Mouse (Mus musculus): ENCODE measurements around the gene 1700020N01Rik. TPM values are rescaled to one million over a fixed set of nuclear protein-coding genes. Genes with fewer than 3 reads are reported as not detected.

The 1700020N01Rik gene
- polyA plus RNA-seq, 1 experiment from 2014 or later, result not detected

DNA sequence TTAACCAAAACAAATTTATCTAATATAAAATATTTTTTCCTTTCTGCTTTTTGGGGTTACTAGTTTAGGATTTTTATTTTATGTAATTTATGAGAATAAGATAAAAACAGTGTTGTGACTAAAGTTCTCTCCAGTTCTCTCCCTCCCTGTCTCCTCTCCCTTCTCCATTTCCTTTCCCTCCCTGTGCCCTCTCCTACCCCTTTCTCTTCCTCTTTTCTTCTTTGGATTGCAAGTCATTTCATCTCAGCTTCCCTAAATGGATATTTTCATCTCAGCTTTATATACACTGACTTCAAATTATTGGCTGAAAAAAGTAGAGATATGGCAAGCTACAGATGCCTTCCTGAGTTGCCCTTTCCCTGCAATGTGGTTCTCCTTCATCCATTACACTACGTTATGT, 26.9 kb upstream of the 1700020N01Rik start:
- Histone ChIP-seq H3K9ac (no peak overlapping the region), H3K27ac (no peak overlapping the region), H3K27me3 (no peaks in the 10 kb centered on the region), H3K4me3 (no peak overlapping the region), H3K4me2 (replicated peaks) (no peak overlapping the region), H3K9me3 (replicated peaks) (no peaks in the 10 kb centered on the region), H3K36me3 (no peaks in the 10 kb centered on the region), H3K4me1 (no peaks in the 10 kb centered on the region)
- ATAC-seq (ENCODE audit: low FRiP score), result no peak
- WGBS, result 95% methylated on average over 1 of the region's 1 CpGs

DNA sequence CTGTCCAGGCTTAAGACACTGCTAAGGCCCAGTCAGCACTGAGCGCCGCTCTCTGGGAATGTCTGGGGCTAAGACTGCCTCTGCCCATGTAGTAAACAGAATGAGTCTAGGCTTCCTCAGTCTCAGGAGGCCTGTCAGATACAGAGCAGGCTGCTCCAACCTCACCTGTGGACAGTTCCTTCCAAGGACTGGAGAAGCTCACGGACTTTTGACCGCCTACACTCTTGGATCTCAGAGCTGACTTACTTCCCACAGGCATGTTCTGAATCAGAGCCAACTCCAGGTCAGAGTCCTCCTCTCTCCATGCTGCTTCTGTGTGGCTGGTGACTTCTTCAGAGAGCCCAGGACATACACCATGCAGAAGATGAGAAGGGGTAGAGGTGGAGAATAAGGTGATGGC, 21.3 kb upstream of the 1700020N01Rik start:
- no peak overlapping the region for H3K4me2 ChIP-seq (replicated peaks)
- WGBS, result 93% methylated on average over 4 of the region's 4 CpGs
- no peak overlapping the region for H3K4me3 ChIP-seq
- H3K9me3 ChIP-seq (replicated peaks), result no peaks in the 10 kb centered on the region
- H3K36me3 ChIP-seq, result no peaks in the 10 kb centered on the region
- no peak overlapping the region for H3K27ac ChIP-seq
- no peak for ATAC-seq (ENCODE audit: low FRiP score)
- no peaks in the 10 kb centered on the region for H3K27me3 ChIP-seq
- no peak overlapping the region for H3K9ac ChIP-seq
- no peaks in the 10 kb centered on the region for H3K4me1 ChIP-seq

DNA sequence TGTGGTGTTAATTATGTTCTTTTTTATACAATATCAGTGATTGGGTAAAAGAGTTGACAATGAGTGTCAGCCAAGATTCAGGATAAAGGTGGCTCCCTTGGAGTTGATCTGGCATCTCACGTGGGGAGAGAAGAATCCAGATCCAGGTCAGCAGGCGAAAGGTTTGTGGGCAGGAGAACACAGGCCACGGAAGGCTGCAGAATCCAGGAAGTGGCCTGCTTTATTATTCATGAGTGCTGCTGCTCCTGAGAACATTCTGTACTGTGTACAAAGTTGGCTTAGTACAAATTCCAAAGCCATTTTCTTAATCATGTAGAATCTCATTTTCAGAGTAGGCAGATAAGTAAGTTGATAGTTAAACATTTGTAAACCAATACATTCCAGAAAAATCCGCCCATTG, 19.2 kb upstream of the 1700020N01Rik start:
- H3K4me2 ChIP-seq (replicated peaks), result no peak overlapping the region
- H3K9me3 ChIP-seq (replicated peaks), result no peaks in the 10 kb centered on the region
- H3K9ac ChIP-seq, result no peak overlapping the region
- H3K4me1 ChIP-seq, result no peaks in the 10 kb centered on the region
- H3K4me3 ChIP-seq, result no peak overlapping the region
- no peaks in the 10 kb centered on the region for H3K27me3 ChIP-seq
- ATAC-seq (ENCODE audit: low FRiP score), result no peak
- H3K36me3 ChIP-seq, result no peaks in the 10 kb centered on the region
- no peak overlapping the region for H3K27ac ChIP-seq
- WGBS, result 69% methylated on average over 4 of the region's 4 CpGs

- H3K4me2 ChIP-seq (replicated peaks), result no peak overlapping the region
- ATAC-seq (ENCODE audit: low FRiP score), result no peak
- 81% methylated on average over 11 of the region's 11 CpGs for WGBS
- no peaks in the 10 kb centered on the region for H3K4me1 ChIP-seq
- H3K27me3 ChIP-seq, result no peaks in the 10 kb centered on the region
- H3K9ac ChIP-seq, result no peak overlapping the region
- H3K4me3 ChIP-seq, result no peak overlapping the region
- no peaks in the 10 kb centered on the region for H3K9me3 ChIP-seq (replicated peaks)
- no peak overlapping the region for H3K27ac ChIP-seq
- no peaks in the 10 kb centered on the region for H3K36me3 ChIP-seq
Observed at GRCm38 (mm10) chr10:21575806-21576378, 17.1 kb upstream of the 1700020N01Rik start.

DNA sequence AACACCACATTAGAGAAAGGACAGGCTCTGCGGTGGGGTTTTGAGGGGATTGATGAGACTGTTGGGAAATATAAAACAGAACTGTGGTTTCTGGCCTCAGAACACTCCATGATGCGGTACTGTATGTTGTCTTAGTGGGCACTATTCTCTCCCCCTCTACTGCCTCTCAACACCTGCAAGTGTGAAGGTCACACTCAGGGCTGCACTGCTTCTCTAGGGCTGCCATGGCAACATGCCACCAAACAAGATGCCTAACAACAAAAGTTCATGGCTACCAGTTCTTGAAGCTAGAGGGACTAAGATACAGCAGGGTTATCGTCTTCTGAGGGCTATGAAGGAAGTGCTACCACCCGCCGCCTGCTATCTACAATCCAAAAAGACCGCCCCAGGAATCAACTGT, 15.1 kb upstream of the 1700020N01Rik start:
- no peak overlapping the region for H3K9ac ChIP-seq
- no peaks in the 10 kb centered on the region for H3K27me3 ChIP-seq
- no peak overlapping the region for H3K4me2 ChIP-seq (replicated peaks)
- ATAC-seq (ENCODE audit: low FRiP score), result no peak
- no peaks in the 10 kb centered on the region for H3K4me1 ChIP-seq
- H3K36me3 ChIP-seq, result no peaks in the 10 kb centered on the region
- H3K4me3 ChIP-seq, result no peak overlapping the region
- no peak overlapping the region for H3K27ac ChIP-seq
- no peaks in the 10 kb centered on the region for H3K9me3 ChIP-seq (replicated peaks)
- 87% methylated on average over 6 of the region's 6 CpGs for WGBS

DNA sequence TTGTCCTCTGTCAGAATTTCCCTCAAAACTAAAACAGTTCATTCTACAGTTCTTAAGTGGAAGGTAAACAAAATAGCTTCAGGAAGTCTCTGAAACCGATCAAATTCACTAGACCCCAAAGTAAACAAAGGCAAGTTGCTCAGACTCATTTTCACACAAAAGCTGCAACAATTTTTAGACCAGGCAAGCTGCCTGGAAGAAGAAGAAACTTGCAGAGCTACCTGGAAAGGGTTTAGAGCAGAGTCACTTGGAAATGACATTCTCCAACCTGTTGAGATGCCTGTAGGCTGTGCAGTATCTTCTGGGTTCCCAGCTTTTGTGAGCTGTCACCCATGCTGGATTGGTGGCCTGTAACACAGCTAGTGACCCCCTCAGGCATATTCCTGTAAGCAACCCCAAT, 11.4 kb upstream of the 1700020N01Rik start:
- ATAC-seq (ENCODE audit: low FRiP score), result no peak
- no peaks in the 10 kb centered on the region for H3K9me3 ChIP-seq (replicated peaks)
- H3K27ac ChIP-seq, result no peak overlapping the region
- no peak overlapping the region for H3K4me2 ChIP-seq (replicated peaks)
- no peaks in the 10 kb centered on the region for H3K36me3 ChIP-seq
- no peak overlapping the region for H3K9ac ChIP-seq
- WGBS, result 82% methylated on average over 1 of the region's 1 CpGs
- H3K27me3 ChIP-seq, result no peaks in the 10 kb centered on the region
- H3K4me1 ChIP-seq, result no peaks in the 10 kb centered on the region
- H3K4me3 ChIP-seq, result no peak overlapping the region

DNA sequence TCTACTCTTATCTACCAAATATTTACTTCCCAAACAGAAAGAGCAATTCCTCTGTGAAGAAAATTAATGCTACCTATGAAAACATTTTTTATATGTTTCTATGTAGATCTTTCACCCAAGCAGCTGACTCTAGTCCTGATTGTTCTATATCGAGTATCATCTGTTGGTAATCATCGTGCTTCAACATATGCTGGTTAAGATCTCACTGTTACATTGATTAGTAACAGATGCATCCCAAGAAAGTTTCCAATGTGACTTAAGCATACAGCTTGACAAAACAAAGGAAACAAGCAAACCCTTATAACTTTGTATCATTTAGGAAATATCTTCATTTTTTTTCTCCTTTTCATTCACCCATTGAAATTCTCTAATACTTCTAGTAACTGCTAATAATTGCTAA, 5.9 kb upstream of the 1700020N01Rik start:
- Histone ChIP-seq H3K4me3 (no peak overlapping the region), H3K9ac (no peak overlapping the region), H3K27ac (no peak overlapping the region), H3K4me1 (no peaks in the 10 kb centered on the region), H3K9me3 (replicated peaks) (no peaks in the 10 kb centered on the region), H3K4me2 (replicated peaks) (no peak overlapping the region), H3K36me3 (no peaks in the 10 kb centered on the region), H3K27me3 (no peaks in the 10 kb centered on the region)
- 74% methylated on average over 2 of the region's 2 CpGs for WGBS
- no peak for ATAC-seq (ENCODE audit: low FRiP score)

- Histone ChIP-seq H3K27me3 (no peaks in the 10 kb centered on the region), H3K9me3 (replicated peaks) (no peaks in the 10 kb centered on the region), H3K4me3 (no peak overlapping the region), H3K36me3 (no peaks in the 10 kb centered on the region), H3K9ac (no peak overlapping the region), H3K4me2 (replicated peaks) (no peak overlapping the region), H3K27ac (no peak overlapping the region), H3K4me1 (no peaks in the 10 kb centered on the region)
- no peak for ATAC-seq (ENCODE audit: low FRiP score)
- 87% methylated on average over 4 of the region's 4 CpGs for WGBS
Observed at GRCm38 (mm10) chr10:21588007-21588852, 4.7 kb upstream of the 1700020N01Rik start.

DNA sequence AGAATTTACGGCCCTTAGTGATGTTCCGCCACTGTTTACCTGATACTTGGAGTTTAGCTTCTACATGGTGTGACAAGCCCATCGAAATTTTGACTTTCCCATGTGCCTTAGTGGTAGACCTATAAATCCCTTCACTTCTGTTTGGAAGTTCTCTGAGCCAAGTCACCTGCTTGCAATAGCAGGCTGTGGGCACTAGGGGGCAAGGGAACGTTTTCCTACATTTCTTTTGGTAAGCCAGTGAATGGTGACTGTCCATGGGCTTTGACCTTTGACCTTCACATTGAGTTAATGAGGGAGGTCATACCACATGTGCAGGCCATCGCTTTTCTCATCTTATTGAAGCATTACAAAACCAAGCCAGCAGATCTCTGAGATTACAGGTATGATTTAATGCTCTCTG, 8.0 kb downstream of the 1700020N01Rik start:
- H3K4me2 ChIP-seq (replicated peaks), result no peak overlapping the region
- H3K36me3 ChIP-seq, result no peaks in the 10 kb centered on the region
- 49% methylated on average over 5 of the region's 5 CpGs for WGBS
- ATAC-seq (ENCODE audit: low FRiP score), result no peak
- no peak overlapping the region for H3K9ac ChIP-seq
- 0 out of 2 replicates have a peak, but pooled peaks cover 6% of the 10 kb centered on the region for H3K4me1 ChIP-seq
- H3K27me3 ChIP-seq, result no peaks in the 10 kb centered on the region
- no peak overlapping the region for H3K4me3 ChIP-seq
- H3K9me3 ChIP-seq (replicated peaks), result no peaks in the 10 kb centered on the region
- H3K27ac ChIP-seq, result no peak overlapping the region

DNA sequence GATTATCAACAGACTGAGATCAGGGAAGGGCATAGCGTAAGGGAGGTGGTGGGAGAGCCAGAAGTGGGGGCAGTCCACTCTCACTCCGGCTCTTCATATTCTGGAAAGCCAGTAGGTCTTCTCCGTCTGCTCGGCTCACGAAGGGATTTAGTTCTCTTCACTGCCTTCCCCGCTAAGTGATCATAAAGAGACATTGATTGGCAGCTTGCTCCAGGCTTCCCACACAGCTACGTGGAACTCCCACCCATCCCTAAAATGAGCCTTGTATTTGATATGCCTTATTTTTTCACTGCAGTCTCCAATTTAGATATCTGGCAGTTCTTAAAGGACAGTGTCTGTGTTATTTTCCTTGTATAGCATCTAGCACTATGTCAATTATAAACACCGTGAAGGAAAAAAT, 11.5 kb downstream of the 1700020N01Rik start:
- H3K4me2 ChIP-seq (replicated peaks), result no peak overlapping the region

GRCm38 (mm10) chr10:21605011-21605571, 12.1 kb downstream of the 1700020N01Rik start:
- Histone ChIP-seq H3K9ac (no peak overlapping the region), H3K4me3 (no peak overlapping the region), H3K9me3 (replicated peaks) (no peaks in the 10 kb centered on the region), H3K27ac (no peak overlapping the region), H3K27me3 (no peaks in the 10 kb centered on the region), H3K36me3 (no peaks in the 10 kb centered on the region), H3K4me2 (replicated peaks) (no peak overlapping the region), H3K4me1 (0 out of 2 replicates have a peak, but pooled peaks cover 6% of the 10 kb centered on the region)
- ATAC-seq (ENCODE audit: low FRiP score), result no peak
- WGBS, result 49% methylated on average over 4 of the region's 4 CpGs

More for the DNA sequence above, 11.5 kb downstream of the 1700020N01Rik start:
- Histone ChIP-seq H3K4me1 (0 out of 2 replicates have a peak, but pooled peaks cover 6% of the 10 kb centered on the region), H3K36me3 (no peaks in the 10 kb centered on the region), H3K27ac (no peak overlapping the region), H3K9ac (no peak overlapping the region), H3K4me3 (no peak overlapping the region), H3K9me3 (replicated peaks) (no peaks in the 10 kb centered on the region), H3K27me3 (no peaks in the 10 kb centered on the region)
- ATAC-seq (ENCODE audit: low FRiP score), result no peak
- WGBS, result 83% methylated on average over 8 of the region's 8 CpGs

- H3K4me1 ChIP-seq, result 0 out of 2 replicates have a peak, but pooled peaks cover 6% of the 10 kb centered on the region
Observed at GRCm38 (mm10) chr10:21605601-21606000, 12.7 kb downstream of the 1700020N01Rik start.

More at GRCm38 (mm10) chr10:21605601-21606000, 12.7 kb downstream of the 1700020N01Rik start:
- Histone ChIP-seq H3K36me3 (no peaks in the 10 kb centered on the region), H3K4me2 (replicated peaks) (no peak overlapping the region), H3K9ac (no peak overlapping the region), H3K27ac (no peak overlapping the region), H3K9me3 (replicated peaks) (no peaks in the 10 kb centered on the region), H3K4me3 (no peak overlapping the region), H3K27me3 (no peaks in the 10 kb centered on the region)
- WGBS, result 57% methylated on average over 5 of the region's 5 CpGs
- no peak for ATAC-seq (ENCODE audit: low FRiP score)

Data from hindbrain, embryonic 12.5 days (tissue).